Mouse (Mus musculus) lung, embryonic 14.5 days (tissue): ENCODE data around the gene Cadps2. TPM values are rescaled to one million over a fixed set of nuclear protein-coding genes. Genes with fewer than 3 reads are reported as not detected.
A peak's percentile ranks its signal among the peaks of the same experiment; 100 is the strongest.

Experiments
- ATAC-seq: fragments of 200-750 bp; cut with Nextera tagmentation; 2 replicates; pipeline ENCODE4 v1.8.0; 2017; ENCODE audit warnings: mild to moderate bottlenecking, moderate TSS enrichment, moderate library complexity; ENCODE audit not compliant: insufficient read depth
- DNase-seq: peaks from one replicate; pipeline ENCODE4 v3.0.0-alpha.2; 2015
- H3K27ac ChIP-seq: fragments of 300-500 bp; sonication (generic); 2 replicates; pipeline ENCODE4 v1.5.1; 2014; ENCODE audit warnings: low read depth, mild to moderate bottlenecking, moderate library complexity
- H3K27me3 ChIP-seq: fragments of 300-500 bp; sonication (generic); 2 replicates; pipeline ENCODE4 v1.6.1; 2014; ENCODE audit warnings: low read length, control low read depth; ENCODE audit not compliant: insufficient read depth
- H3K36me3 ChIP-seq: fragments of 300-500 bp; sonication (generic); 2 replicates; pipeline ENCODE4 v1.6.1; 2014; ENCODE audit warnings: control low read depth; ENCODE audit not compliant: insufficient read depth
- H3K4me1 ChIP-seq: fragments of 300-500 bp; sonication (generic); 2 replicates; pipeline ENCODE4 v1.6.1; 2014; ENCODE audit warnings: antibody characterized with exemption, control low read depth; ENCODE audit not compliant: insufficient read depth
- H3K4me2 ChIP-seq: fragments of 300-500 bp; sonication (generic); 2 replicates; pipeline ENCODE4 v1.6.1; 2014; ENCODE audit warnings: mild to moderate bottlenecking
- H3K4me3 ChIP-seq: fragments of 300-500 bp; sonication (generic); 2 replicates; pipeline ENCODE4 v1.5.1; 2014; ENCODE audit warnings: low read depth, low read length
- H3K9ac ChIP-seq: fragments of 300-500 bp; sonication (generic); 2 replicates; pipeline ENCODE4 v1.6.1; 2014
- H3K9me3 ChIP-seq: fragments of 300-500 bp; sonication (generic); 2 replicates; pipeline ENCODE4 v1.6.1; 2016; ENCODE audit warnings: low read depth, low read length, control low read depth
- CTCF ChIP-seq: IDR thresholded peaks from 2 replicates; pipeline ENCODE4 v1.5.1; 2016; ENCODE audit warnings: antibody characterized with exemption, low read depth
- WGBS: fragments of 180-500 bp; shearing (Covaris S2); extraction: QIAGEN DNeasy Blood & Tissue Kit; methylation state at CpG from one replicate; pipeline ENCODE4 v1.1.7; 2014; 5-methylcytosine and 5-hydroxymethylcytosine counted together
- polyA plus RNA-seq: library from polyadenylated mRNA; unstranded; fragments of >200 nt; fragmentation: Nextera tagmentation; extraction: Ambion mirVana; gene quantifications from 2 replicates; pipeline ENCODE4 v1.2.1, GENCODE M21; 2014

Gene Cadps2
- polyA plus RNA-seq, 1 experiment from 2014 or later = 6.7 TPM

- Histone ChIP-seq H3K36me3 (no peaks in the 10 kb centered on the region), H3K27me3 (peaks cover 95% of the 10 kb centered on the region), H3K27ac (no peak overlapping the region), H3K4me3 (no peak overlapping the region), H3K9me3 (no peaks in the 10 kb centered on the region), H3K9ac (no peak overlapping the region), H3K4me2 (no peak overlapping the region), H3K4me1 (no peaks in the 10 kb centered on the region)
- 3% methylated on average over 8 of the region's 8 CpGs for WGBS
- DNase-seq (no peak), ATAC-seq (no peak)
- TF ChIP-seq CTCF = no peak
Observed at GRCm38 (mm10) chr6:23255161-23255560, 584.1 kb downstream of the Cadps2 start.

GRCm38 (mm10) chr6:23254644-23255043, 584.6 kb downstream of the Cadps2 start:
- H3K9me3 ChIP-seq = no peaks in the 10 kb centered on the region
- DNase-seq (no peak), ATAC-seq (no peak)
- 2% methylated on average over 11 of the region's 11 CpGs for WGBS
- H3K4me1 ChIP-seq = no peaks in the 10 kb centered on the region
- H3K36me3 ChIP-seq = no peaks in the 10 kb centered on the region
- H3K4me2 ChIP-seq = no peak overlapping the region
- no peak for TF ChIP-seq CTCF
- H3K27ac ChIP-seq = no peak overlapping the region
- H3K4me3 ChIP-seq = no peak overlapping the region
- peaks cover 95% of the 10 kb centered on the region for H3K27me3 ChIP-seq
- no peak overlapping the region for H3K9ac ChIP-seq

- DNase-seq (peak; percentile 47), ATAC-seq (no peak)
- H3K9ac ChIP-seq = no peak overlapping the region
- no peaks in the 10 kb centered on the region for H3K4me1 ChIP-seq
- no peak overlapping the region for H3K27ac ChIP-seq
- no peaks in the 10 kb centered on the region for H3K36me3 ChIP-seq
- no peaks in the 10 kb centered on the region for H3K9me3 ChIP-seq
- no peak overlapping the region for H3K4me3 ChIP-seq
- H3K27me3 ChIP-seq = peaks cover 95% of the 10 kb centered on the region
- 1% methylated on average over 43 of the region's 43 CpGs for WGBS
- H3K4me2 ChIP-seq = no peak overlapping the region; the same call in 1 of the 2 replicates
- TF ChIP-seq CTCF = no peak
Observed at GRCm38 (mm10) chr6:23253353-23254311, 585.6 kb downstream of the Cadps2 start.

GRCm38 (mm10) chr6:23252196-23253135, 586.8 kb downstream of the Cadps2 start:
- Histone ChIP-seq H3K4me3 (no peak overlapping the region), H3K9me3 (no peaks in the 10 kb centered on the region), H3K27ac (no peak overlapping the region), H3K27me3 (peaks cover 95% of the 10 kb centered on the region), H3K4me2 (no peak overlapping the region), H3K9ac (no peak overlapping the region), H3K4me1 (no peaks in the 10 kb centered on the region), H3K36me3 (no peaks in the 10 kb centered on the region)
- WGBS = 2% methylated on average over 20 of the region's 20 CpGs
- ATAC-seq (no peak), DNase-seq (peak; percentile 31)
- TF ChIP-seq CTCF = no peak

- 3% methylated on average over 3 of the region's 3 CpGs for WGBS
- ATAC-seq (no peak), DNase-seq (no peak)
- Histone ChIP-seq H3K36me3 (no peaks in the 10 kb centered on the region), H3K4me1 (no peaks in the 10 kb centered on the region), H3K9ac (no peak overlapping the region), H3K27ac (no peak overlapping the region), H3K4me3 (no peak overlapping the region), H3K4me2 (no peak overlapping the region), H3K27me3 (peaks cover 96% of the 10 kb centered on the region), H3K9me3 (no peaks in the 10 kb centered on the region)
- TF ChIP-seq CTCF = no peak
Observed at GRCm38 (mm10) chr6:23251431-23251830, 587.8 kb downstream of the Cadps2 start.

GRCm38 (mm10) chr6:23250288-23250955, 588.8 kb downstream of the Cadps2 start:
- no peak overlapping the region for H3K4me3 ChIP-seq
- no peaks in the 10 kb centered on the region for H3K4me1 ChIP-seq
- 2% methylated on average over 22 of the region's 22 CpGs for WGBS
- no peak overlapping the region for H3K27ac ChIP-seq
- no peak for TF ChIP-seq CTCF
- H3K27me3 ChIP-seq = peaks cover 96% of the 10 kb centered on the region
- H3K4me2 ChIP-seq = no peak overlapping the region
- no peaks in the 10 kb centered on the region for H3K36me3 ChIP-seq
- H3K9me3 ChIP-seq = no peaks in the 10 kb centered on the region
- no peak overlapping the region for H3K9ac ChIP-seq
- DNase-seq (no peak), ATAC-seq (no peak)
